8 mouse cellular contexts compared by ENCODE assay signal in genomic region chr11:62457891-62458270, GRCm38 (mm10). TPM values are rescaled to one million over a fixed set of nuclear protein-coding genes. Genes with fewer than 3 reads are reported as not detected.
DNase-seq lines count a peak whose midpoint lies in the region; ATAC-seq and TF ChIP-seq lines count a peak whose summit lies in the region.

No protein-coding gene starts in this region.

- no peak for ATAC-seq in lung, embryonic 14.5 days (ENCODE audit: insufficient read depth)
- no peak for ATAC-seq in hindbrain, embryonic 13.5 days (ENCODE audit: low FRiP score)
- ATAC-seq in midbrain, embryonic 14.5 days (ENCODE audit: low FRiP score, low TSS enrichment) = no peak

- H3K9ac ChIP-seq in lung, embryonic 14.5 days = peak overlapping the region; percentile 98
- H3K9ac ChIP-seq in hindbrain, embryonic 13.5 days = peak overlapping the region; percentile 98
- H3K9ac ChIP-seq in midbrain, embryonic 14.5 days (replicated peaks; ENCODE audit: low read length) = peak overlapping the region; percentile 97

- H3K4me3 ChIP-seq in lung, embryonic 14.5 days (ENCODE audit: low read depth, low read length) = peak overlapping the region; percentile 92
- peak overlapping the region; percentile 95 for H3K4me3 ChIP-seq in embryonic facial prominence, embryonic 10.5 days
- H3K4me3 ChIP-seq in hindbrain, embryonic 13.5 days = peak overlapping the region; percentile 93
- H3K4me3 ChIP-seq in midbrain, embryonic 14.5 days (replicated peaks; ENCODE audit: low read depth, low read length) = peak overlapping the region; percentile 96

- H3K27me3 ChIP-seq in lung, embryonic 14.5 days (ENCODE audit: insufficient read depth, low read length) = no peaks in the 10 kb centered on the region
- H3K27me3 ChIP-seq in embryonic facial prominence, embryonic 10.5 days (replicated peaks; ENCODE audit: low read depth, poor library complexity, severe bottlenecking) = no peaks in the 10 kb centered on the region
- H3K27me3 ChIP-seq in hindbrain, embryonic 13.5 days = no peaks in the 10 kb centered on the region
- no peaks in the 10 kb centered on the region for H3K27me3 ChIP-seq in midbrain, embryonic 14.5 days (ENCODE audit: control insufficient read depth, insufficient read depth, low read length)

- no peak for TF ChIP-seq CTCF in lung, embryonic 14.5 days (IDR thresholded peaks at IDR 0.05; ENCODE audit: low read depth)

- H3K4me1 ChIP-seq in lung, embryonic 14.5 days (ENCODE audit: insufficient read depth) = no peaks in the 10 kb centered on the region
- peaks cover 26% of the 10 kb centered on the region for H3K4me1 ChIP-seq in embryonic facial prominence, embryonic 10.5 days
- peaks cover 23% of the 10 kb centered on the region for H3K4me1 ChIP-seq in hindbrain, embryonic 13.5 days (replicated peaks)
- peaks cover 14% of the 10 kb centered on the region; the same call in 1 of the 2 replicates for H3K4me1 ChIP-seq in midbrain, embryonic 14.5 days (ENCODE audit: control insufficient read depth, insufficient read depth, low read length)

- peak; percentile 67 for DNase-seq in lung, embryonic 14.5 days
- DNase-seq in lung, postnatal 36 days = no peak
- DNase-seq in embryonic facial prominence, embryonic 10.5 days (ENCODE audit: low spot score) = no peak
- no peak for DNase-seq in midbrain, embryonic 14.5 days
- DNase-seq in thymus, postnatal 25 days = no peak
- no peak for DNase-seq in frontal cortex, postnatal 14 days (ENCODE audit: low spot score in 2 of 2)
- DNase-seq in layer of hippocampus, adult 8-10 months (ENCODE audit: low spot score in 2 of 2) = no peak

- WGBS in lung, embryonic 14.5 days = 0% methylated on average over 18 of the region's 18 CpGs
- under 1% methylated on average over 18 of the region's 18 CpGs for WGBS in embryonic facial prominence, embryonic 10.5 days
- WGBS in hindbrain, embryonic 13.5 days = 0% methylated on average over 18 of the region's 18 CpGs
- WGBS in midbrain, embryonic 14.5 days = under 1% methylated on average over 18 of the region's 18 CpGs

- no peaks in the 10 kb centered on the region for H3K9me3 ChIP-seq in lung, embryonic 14.5 days (ENCODE audit: low read depth, low read length)
- H3K9me3 ChIP-seq in embryonic facial prominence, embryonic 10.5 days = no peaks in the 10 kb centered on the region
- no peaks in the 10 kb centered on the region for H3K9me3 ChIP-seq in hindbrain, embryonic 13.5 days
- no peaks in the 10 kb centered on the region for H3K9me3 ChIP-seq in midbrain, embryonic 14.5 days (ENCODE audit: control insufficient read depth, low read length)

- H3K27ac ChIP-seq in lung, embryonic 14.5 days (ENCODE audit: low read depth) = peak overlapping the region; percentile 98
- H3K27ac ChIP-seq in embryonic facial prominence, embryonic 10.5 days (replicated peaks) = peak overlapping the region; percentile 99
- H3K27ac ChIP-seq in hindbrain, embryonic 13.5 days = peak overlapping the region; percentile 98
- peak overlapping the region; percentile 97 for H3K27ac ChIP-seq in midbrain, embryonic 14.5 days (replicated peaks; ENCODE audit: low read depth, low read length)

- H3K36me3 ChIP-seq in lung, embryonic 14.5 days (ENCODE audit: insufficient read depth) = no peaks in the 10 kb centered on the region
- peaks cover 7% of the 10 kb centered on the region for H3K36me3 ChIP-seq in embryonic facial prominence, embryonic 10.5 days (replicated peaks)
- H3K36me3 ChIP-seq in hindbrain, embryonic 13.5 days = no peaks in the 10 kb centered on the region
- H3K36me3 ChIP-seq in midbrain, embryonic 14.5 days (ENCODE audit: control insufficient read depth, insufficient read depth, low read length) = no peaks in the 10 kb centered on the region

- H3K4me2 ChIP-seq in lung, embryonic 14.5 days = peak overlapping the region; percentile 86
- peak overlapping the region; percentile 92 for H3K4me2 ChIP-seq in hindbrain, embryonic 13.5 days
- peak overlapping the region; percentile 87 for H3K4me2 ChIP-seq in midbrain, embryonic 14.5 days (ENCODE audit: low read length)

RNA-seq across cellular contexts. Expression of gene Pigl, which starts 0.4 kb away (rescaled TPM):
- polyA plus RNA-seq in lung, embryonic 14.5 days (2014; fragmentation: Nextera tagmentation; extraction: Ambion mirVana) = 9.6 and 11.5 TPM in 2 replicates
- 14.7 and 15.9 TPM in 2 replicates for polyA plus RNA-seq in embryonic facial prominence, embryonic 10.5 days (2016; fragmentation: Nextera tagmentation; extraction: Ambion mirVana)
- 7.4 and 8.1 TPM in 2 replicates for polyA plus RNA-seq in hindbrain, embryonic 13.5 days (2015; fragmentation: Nextera tagmentation; extraction: Ambion mirVana)
- 6.6 and 6.7 TPM in 2 replicates for polyA plus RNA-seq in midbrain, embryonic 14.5 days (2014; fragmentation: Nextera tagmentation; extraction: Ambion mirVana)
- 1 to 10 TPM; 5.8 to 8.3 (median 6.9) TPM for total RNA-seq in layer of hippocampus, adult 8-10 months (2022)

RNA-seq across cellular contexts. Expression of gene Ncor1, which starts 0.5 kb away (rescaled TPM):
- 177 TPM in 2 replicates for polyA plus RNA-seq in lung, embryonic 14.5 days (2014; fragmentation: Nextera tagmentation; extraction: Ambion mirVana)
- 137 and 144 TPM in 2 replicates for polyA plus RNA-seq in embryonic facial prominence, embryonic 10.5 days (2016; fragmentation: Nextera tagmentation; extraction: Ambion mirVana)
- polyA plus RNA-seq in hindbrain, embryonic 13.5 days (2015; fragmentation: Nextera tagmentation; extraction: Ambion mirVana) = 163 and 170 TPM in 2 replicates
- 170 and 211 TPM in 2 replicates for polyA plus RNA-seq in midbrain, embryonic 14.5 days (2014; fragmentation: Nextera tagmentation; extraction: Ambion mirVana)
- 100 to 1,000 TPM; 269 to 325 (median 294) TPM for total RNA-seq in layer of hippocampus, adult 8-10 months (2022)
